Mouse (Mus musculus) midbrain, embryonic 14.5 days (tissue): ENCODE measurements around the gene Spats2. TPM values are rescaled to one million over a fixed set of nuclear protein-coding genes. Genes with fewer than 3 reads are reported as not detected.
"Not testable (repeated sequence)": the region's sequence is repeated elsewhere in the genome, so short reads cannot be mapped to it uniquely, and the experiment has no call there.

ENCODE experiments used
- ATAC-seq: fragments of 200-750 bp; cut with Nextera tagmentation; 2 replicates; pipeline ENCODE4 v1.8.0; 2017; ENCODE audit warnings: moderate number of reproducible peaks, moderate library complexity; ENCODE audit not compliant: low FRiP score, low TSS enrichment
- DNase-seq: peaks from one replicate; pipeline ENCODE4 v3.0.0-alpha.2; 2015
- H3K27ac ChIP-seq: fragments of 300-500 bp; sonication (generic); replicated peaks from 2 replicates; pipeline ENCODE4 v1.5.1; 2014; ENCODE audit warnings: mild to moderate bottlenecking, low read depth, low read length, moderate library complexity
- H3K27me3 ChIP-seq: fragments of 300-500 bp; sonication (generic); 2 replicates; pipeline ENCODE4 v1.6.1; 2014; ENCODE audit warnings: low read length, control low read depth, mixed read lengths; ENCODE audit not compliant: control insufficient read depth, insufficient read depth
- H3K36me3 ChIP-seq: fragments of 300-500 bp; sonication (generic); 2 replicates; pipeline ENCODE4 v1.6.1; 2014; ENCODE audit warnings: low read length, control low read depth; ENCODE audit not compliant: control insufficient read depth, insufficient read depth
- H3K4me1 ChIP-seq: fragments of 300-500 bp; sonication (generic); 2 replicates; pipeline ENCODE4 v1.6.1; 2014; ENCODE audit warnings: mild to moderate bottlenecking, antibody characterized with exemption, low read length, control low read depth; ENCODE audit not compliant: control insufficient read depth, insufficient read depth
- H3K4me2 ChIP-seq: fragments of 300-500 bp; sonication (generic); 2 replicates; pipeline ENCODE4 v1.6.1; 2014; ENCODE audit warnings: mild to moderate bottlenecking, low read length, moderate library complexity
- H3K4me3 ChIP-seq: fragments of 300-500 bp; sonication (generic); replicated peaks from 2 replicates; pipeline ENCODE4 v1.5.1; 2014; ENCODE audit warnings: low read depth, low read length
- H3K9ac ChIP-seq: fragments of 300-500 bp; sonication (generic); replicated peaks from 2 replicates; pipeline ENCODE4 v1.6.1; 2014; ENCODE audit warnings: mild to moderate bottlenecking, low read length, moderate library complexity
- H3K9me3 ChIP-seq: fragments of 300-500 bp; sonication (generic); 2 replicates; pipeline ENCODE4 v1.6.1; 2016; ENCODE audit warnings: low read length, control low read depth, mixed read lengths; ENCODE audit not compliant: control insufficient read depth
- WGBS: fragments of 180-500 bp; shearing (Covaris S2); extraction: QIAGEN DNeasy Blood & Tissue Kit; methylation state at CpG from one replicate; pipeline ENCODE4 v1.1.7; 2014; 5-methylcytosine and 5-hydroxymethylcytosine counted together
- polyA plus RNA-seq: library from polyadenylated mRNA; unstranded; fragments of >200 nt; fragmentation: Nextera tagmentation; extraction: Ambion mirVana; gene quantifications from 2 replicates; pipeline ENCODE4 v1.2.1, GENCODE M21; 2014

Spats2 gene
- polyA plus RNA-seq, 1 experiment from 2014 or later = 41.6 TPM

GRCm38 (mm10) chr15:99150516-99150915, 24.8 kb downstream of the Spats2 start:
- Histone ChIP-seq H3K36me3 (peaks cover 40% of the 10 kb centered on the region), H3K4me2 (no peak overlapping the region), H3K4me1 (no peaks in the 10 kb centered on the region), H3K27me3 (no peaks in the 10 kb centered on the region), H3K27ac (no peak overlapping the region), H3K9me3 (no peaks in the 10 kb centered on the region), H3K4me3 (no peak overlapping the region), H3K9ac (no peak overlapping the region)
- DNase-seq (no peak), ATAC-seq (no peak)
- 91% methylated on average over 7 of the region's 7 CpGs for WGBS

GRCm38 (mm10) chr15:99151324-99151723, 25.6 kb downstream of the Spats2 start:
- no peak for ATAC-seq
- Histone ChIP-seq H3K36me3 (peaks cover 34% of the 10 kb centered on the region), H3K27ac (no peak overlapping the region), H3K4me3 (no peak overlapping the region), H3K4me1 (no peaks in the 10 kb centered on the region), H3K27me3 (no peaks in the 10 kb centered on the region), H3K9ac (no peak overlapping the region), H3K9me3 (no peaks in the 10 kb centered on the region), H3K4me2 (no peak overlapping the region)
- no peak for DNase-seq
- WGBS = 88% methylated on average over 8 of the region's 8 CpGs

GRCm38 (mm10) chr15:99153466-99153865, 27.8 kb downstream of the Spats2 start:
- ATAC-seq = no peak
- Histone ChIP-seq H3K27me3 (no peaks in the 10 kb centered on the region), H3K36me3 (peaks cover 24% of the 10 kb centered on the region), H3K9ac (no peak overlapping the region), H3K4me1 (no peaks in the 10 kb centered on the region), H3K27ac (no peak overlapping the region), H3K9me3 (no peaks in the 10 kb centered on the region), H3K4me2 (no peak overlapping the region), H3K4me3 (no peak overlapping the region)
- DNase-seq = no peak
- 98% methylated on average over 8 of the region's 8 CpGs for WGBS

- H3K36me3 ChIP-seq = peaks cover 24% of the 10 kb centered on the region
- WGBS = 92% methylated on average over 10 of the region's 10 CpGs
- H3K9ac ChIP-seq, H3K4me3 ChIP-seq, DNase-seq, H3K4me2 ChIP-seq, ATAC-seq, H3K27ac ChIP-seq, H3K4me1 ChIP-seq, H3K9me3 ChIP-seq, H3K27me3 ChIP-seq: not testable (repeated sequence)
Measured at GRCm38 (mm10) chr15:99154515-99154914, 28.8 kb downstream of the Spats2 start.

- Histone ChIP-seq H3K4me2 (no peak overlapping the region), H3K9ac (no peak overlapping the region), H3K27me3 (no peaks in the 10 kb centered on the region), H3K9me3 (no peaks in the 10 kb centered on the region), H3K27ac (no peak overlapping the region), H3K4me1 (no peaks in the 10 kb centered on the region), H3K36me3 (peaks cover 16% of the 10 kb centered on the region), H3K4me3 (no peak overlapping the region)
- DNase-seq = no peak
- ATAC-seq = no peak
- WGBS = 84% methylated on average over 12 of the region's 12 CpGs
Measured at GRCm38 (mm10) chr15:99163512-99164365, 38.0 kb downstream of the Spats2 start.

GRCm38 (mm10) chr15:99172131-99172530, 46.4 kb downstream of the Spats2 start:
- H3K4me3 ChIP-seq = no peak overlapping the region
- no peak overlapping the region for H3K4me2 ChIP-seq
- H3K4me1 ChIP-seq = no peaks in the 10 kb centered on the region
- WGBS = 92% methylated on average over 6 of the region's 6 CpGs
- no peak overlapping the region for H3K27ac ChIP-seq
- DNase-seq = no peak
- peaks cover 41% of the 10 kb centered on the region for H3K36me3 ChIP-seq
- no peak overlapping the region for H3K9ac ChIP-seq
- no peaks in the 10 kb centered on the region for H3K9me3 ChIP-seq
- no peaks in the 10 kb centered on the region for H3K27me3 ChIP-seq
- no peak for ATAC-seq

- Histone ChIP-seq H3K4me2 (no peak overlapping the region), H3K27ac (no peak overlapping the region), H3K9me3 (no peaks in the 10 kb centered on the region), H3K27me3 (no peaks in the 10 kb centered on the region), H3K36me3 (peaks cover 45% of the 10 kb centered on the region), H3K9ac (no peak overlapping the region), H3K4me3 (no peak overlapping the region), H3K4me1 (no peaks in the 10 kb centered on the region)
- 100% methylated on average over 1 of the region's 2 CpGs for WGBS
- no peak for ATAC-seq
- DNase-seq = no peak
Measured at GRCm38 (mm10) chr15:99179639-99180038, 53.9 kb downstream of the Spats2 start.

GRCm38 (mm10) chr15:99184217-99184914, 58.6 kb downstream of the Spats2 start:
- DNase-seq (no peak), ATAC-seq (no peak)
- no peaks in the 10 kb centered on the region for H3K27me3 ChIP-seq
- H3K36me3 ChIP-seq = peaks cover 59% of the 10 kb centered on the region
- no peaks in the 10 kb centered on the region for H3K4me1 ChIP-seq
- H3K27ac ChIP-seq = no peak overlapping the region
- H3K4me2 ChIP-seq = no peak overlapping the region
- H3K9ac ChIP-seq = no peak overlapping the region
- no peak overlapping the region for H3K4me3 ChIP-seq
- WGBS = 90% methylated on average over 9 of the region's 9 CpGs
- H3K9me3 ChIP-seq = no peaks in the 10 kb centered on the region

- no peak overlapping the region for H3K27ac ChIP-seq
- H3K9me3 ChIP-seq = no peaks in the 10 kb centered on the region
- no peak overlapping the region for H3K4me2 ChIP-seq
- DNase-seq (no peak), ATAC-seq (no peak)
- peaks cover 29% of the 10 kb centered on the region for H3K36me3 ChIP-seq
- no peak overlapping the region for H3K9ac ChIP-seq
- no peak overlapping the region for H3K4me3 ChIP-seq
- no peaks in the 10 kb centered on the region for H3K27me3 ChIP-seq
- no peaks in the 10 kb centered on the region for H3K4me1 ChIP-seq
- WGBS = 80% methylated on average over 10 of the region's 10 CpGs
Measured at GRCm38 (mm10) chr15:99194358-99194757, 68.6 kb downstream of the Spats2 start.
